Mouse (Mus musculus): ENCODE measurements around the gene Cep55.

Gene Cep55

GRCm38 (mm10) chr19:38045198-38045597 lies 9.6 kb upstream of the Cep55 start:
- no peak for DNase-seq

GRCm38 (mm10) chr19:38049686-38050085 lies 5.1 kb upstream of the Cep55 start:
- DNase-seq: no peak

GRCm38 (mm10) chr19:38053227-38054041 lies 1.4 kb upstream of the Cep55 start:
- DNase-seq: peak; percentile 65

GRCm38 (mm10) chr19:38054149-38054719 lies 577 bp upstream of the Cep55 start:
- no peak for DNase-seq

- peak; percentile 27 for DNase-seq
These were observed 987 bp downstream of the Cep55 start for GRCm38 (mm10) chr19:38055798-38056197.

GRCm38 (mm10) chr19:38056276-38056675 lies 1.5 kb downstream of the Cep55 start:
- no peak for DNase-seq

- DNase-seq: no peak
These were observed 2.1 kb downstream of the Cep55 start for GRCm38 (mm10) chr19:38056931-38057330.

GRCm38 (mm10) chr19:38063201-38063600 lies 8.4 kb downstream of the Cep55 start:
- no peak for DNase-seq

- no peak for DNase-seq
These were observed 9.2 kb downstream of the Cep55 start for GRCm38 (mm10) chr19:38064051-38064450.

GRCm38 (mm10) chr19:38073226-38073625 lies 18.4 kb downstream of the Cep55 start:
- DNase-seq: no peak

- no peak for DNase-seq
These were observed 20.2 kb downstream of the Cep55 start for GRCm38 (mm10) chr19:38075051-38075450.

- peak; percentile 27 for DNase-seq
These were observed 21.4 kb downstream of the Cep55 start for GRCm38 (mm10) chr19:38076251-38076650.

GRCm38 (mm10) chr19:38077851-38078540 lies 23.2 kb downstream of the Cep55 start:
- DNase-seq: no peak

GRCm38 (mm10) chr19:38081361-38081760 lies 26.6 kb downstream of the Cep55 start:
- no peak for DNase-seq

GRCm38 (mm10) chr19:38082931-38083525 lies 28.2 kb downstream of the Cep55 start:
- no peak for DNase-seq

- DNase-seq: no peak
These were observed 31.0 kb downstream of the Cep55 start for GRCm38 (mm10) chr19:38085841-38086240.

GRCm38 (mm10) chr19:38086948-38087551 lies 32.2 kb downstream of the Cep55 start:
- DNase-seq: peak; percentile 47

- DNase-seq: no peak
These were observed 34.5 kb downstream of the Cep55 start for GRCm38 (mm10) chr19:38089358-38089757.

GRCm38 (mm10) chr19:38091512-38091985 lies 36.7 kb downstream of the Cep55 start:
- DNase-seq: no peak

- DNase-seq: peak; percentile 24
These were observed 41.4 kb downstream of the Cep55 start for GRCm38 (mm10) chr19:38096231-38096630.

GRCm38 (mm10) chr19:38096858-38097758 lies 42.3 kb downstream of the Cep55 start, which contains the start of gene Ffar4:
Gene Ffar4, plus strand, starts transcription at chr19:38097071.
- DNase-seq: peak; percentile 49

GRCm38 (mm10) chr19:38107871-38108270 lies 53.1 kb downstream of the Cep55 start:
- no peak for DNase-seq
